Mouse (Mus musculus) embryonic facial prominence, embryonic 14.5 days (tissue): ENCODE measurements at regions not wholly inside any gene's neighbourhood (a gene's known extent, or its start where the extent isn't known, plus 50 kb on each side); places are given as distances from the start of the nearest gene placed in this dataset.
"Not testable (repeated sequence)": the region's sequence is repeated elsewhere in the genome, so short reads cannot be mapped to it uniquely, and the experiment has no call there.

ENCODE experiments used
- ATAC-seq: fragments of 200-750 bp; cut with Nextera tagmentation; 2 replicates; pipeline ENCODE4 v1.8.0; 2017; ENCODE audit warnings: low read depth, moderate number of reproducible peaks, moderate TSS enrichment
- DNase-seq: peaks from one replicate; pipeline ENCODE4 v3.0.0-alpha.2; 2015; ENCODE audit warnings: low spot score
- H3K27ac ChIP-seq: fragments of 300-500 bp; sonication (generic); replicated peaks from 2 replicates; pipeline ENCODE4 v1.5.1; 2014; ENCODE audit warnings: low read depth, mild to moderate bottlenecking, low read length, moderate library complexity
- H3K27me3 ChIP-seq: fragments of 300-500 bp; sonication (generic); replicated peaks from 2 replicates; pipeline ENCODE4 v1.6.1; 2014; ENCODE audit warnings: low read length; ENCODE audit not compliant: control insufficient read depth, insufficient read depth
- H3K36me3 ChIP-seq: fragments of 300-500 bp; sonication (generic); 2 replicates; pipeline ENCODE4 v1.6.1; 2014; ENCODE audit warnings: low read length, mixed read lengths; ENCODE audit not compliant: control insufficient read depth, insufficient read depth
- H3K4me1 ChIP-seq: fragments of 300-500 bp; sonication (generic); 2 replicates; pipeline ENCODE4 v1.6.1; 2014; ENCODE audit warnings: antibody characterized with exemption, low read length; ENCODE audit not compliant: control insufficient read depth, insufficient read depth
- H3K4me2 ChIP-seq: fragments of 300-500 bp; sonication (generic); 2 replicates; pipeline ENCODE4 v1.6.1; 2014; ENCODE audit warnings: low read depth, mild to moderate bottlenecking, low read length, moderate library complexity, mixed read lengths
- H3K4me3 ChIP-seq: fragments of 300-500 bp; sonication (generic); 2 replicates; pipeline ENCODE4 v1.5.1; 2014; ENCODE audit warnings: low read depth, mild to moderate bottlenecking, low read length
- H3K9ac ChIP-seq: fragments of 300-500 bp; sonication (generic); 2 replicates; pipeline ENCODE4 v1.6.1; 2014; ENCODE audit warnings: low read depth, mild to moderate bottlenecking, low read length, moderate library complexity, mixed read lengths
- H3K9me3 ChIP-seq: fragments of 300-500 bp; sonication (generic); 2 replicates; pipeline ENCODE4 v1.6.1; 2016; ENCODE audit warnings: low read length; ENCODE audit not compliant: control insufficient read depth
- WGBS: fragments of 180-500 bp; shearing (Covaris S2); extraction: QIAGEN DNeasy Blood & Tissue Kit; methylation state at CpG from one replicate; pipeline ENCODE4 v1.1.7; 2014; 5-methylcytosine and 5-hydroxymethylcytosine counted together

DNA sequence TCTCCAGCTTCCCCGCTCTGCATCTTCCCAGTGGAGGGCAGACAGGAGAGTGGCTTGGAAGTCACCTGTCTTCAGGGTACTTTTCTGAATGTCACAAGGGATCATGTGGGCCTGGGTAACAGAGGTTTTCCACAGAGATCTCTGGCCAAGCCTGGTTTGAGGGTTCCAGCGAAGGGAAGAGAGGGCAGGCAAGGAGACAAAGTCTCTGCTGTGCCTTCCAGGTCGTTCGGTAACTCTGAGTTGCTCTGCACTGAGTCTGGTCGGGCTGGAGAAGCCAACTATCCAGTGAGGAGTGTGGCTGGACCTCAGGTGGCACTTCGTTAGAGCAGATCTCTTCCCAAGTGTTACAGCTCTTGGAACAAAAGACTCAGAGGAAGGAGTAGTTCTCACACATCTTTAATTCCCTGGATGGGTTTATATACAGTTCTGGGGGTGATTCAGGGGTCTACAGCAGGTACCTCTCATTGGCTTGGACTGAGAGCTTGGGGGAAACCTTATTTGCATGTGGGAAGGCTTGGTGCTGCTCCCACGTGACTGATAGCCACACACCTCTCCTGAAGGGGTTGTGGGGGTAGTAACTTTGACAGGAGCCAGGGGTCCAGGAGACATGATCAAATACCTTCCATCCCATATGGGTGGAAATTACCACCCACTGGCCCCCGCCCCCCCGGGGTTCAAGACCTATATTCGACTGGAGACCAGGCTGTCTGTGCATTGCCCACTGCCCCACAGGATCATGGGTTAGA, 71.1 kb downstream of the Tex35 start:
- no peak for DNase-seq
- peaks cover 19% of the 10 kb centered on the region for H3K4me1 ChIP-seq
- 86% methylated on average over 10 of the region's 10 CpGs for WGBS
- 0 out of 2 replicates have a peak overlapping the region, but pooled peaks have one; percentile 10 for H3K27ac ChIP-seq
- H3K4me3 ChIP-seq: no peak overlapping the region
- H3K36me3 ChIP-seq: no peaks in the 10 kb centered on the region
- no peaks in the 10 kb centered on the region for H3K27me3 ChIP-seq
- H3K4me2 ChIP-seq: no peak overlapping the region
- H3K9me3 ChIP-seq: no peaks in the 10 kb centered on the region
- H3K9ac ChIP-seq: no peak overlapping the region
- no peak for ATAC-seq

DNA sequence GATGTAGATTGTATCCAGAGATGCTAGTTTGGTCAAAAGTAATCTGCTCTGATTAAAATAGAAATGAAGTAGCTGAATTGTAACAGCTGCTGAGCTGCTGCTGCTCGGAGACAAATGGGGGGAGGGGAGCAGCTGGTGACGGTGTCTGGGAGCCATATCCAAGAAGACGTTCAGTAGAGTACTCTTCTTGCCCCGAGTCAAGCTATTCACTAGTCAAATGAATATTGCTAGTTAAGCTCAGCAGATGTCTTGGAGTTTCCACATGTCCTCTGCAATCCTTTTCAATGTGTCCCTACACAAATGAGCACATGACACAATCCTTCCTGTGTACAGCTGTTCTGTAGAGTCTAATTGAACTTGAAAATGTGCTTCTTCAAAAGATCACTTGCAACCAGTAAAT, 71.7 kb downstream of the Tex35 start:
- H3K36me3 ChIP-seq: no peaks in the 10 kb centered on the region
- DNase-seq (peak; percentile 70), ATAC-seq (no peak)
- H3K27me3 ChIP-seq: no peaks in the 10 kb centered on the region
- 25% methylated on average over 4 of the region's 4 CpGs for WGBS
- no peak overlapping the region for H3K4me3 ChIP-seq
- H3K27ac ChIP-seq: 0 out of 2 replicates have a peak overlapping the region, but pooled peaks have one; percentile 7
- peaks cover 19% of the 10 kb centered on the region for H3K4me1 ChIP-seq
- H3K4me2 ChIP-seq: no peak overlapping the region
- H3K9me3 ChIP-seq: no peaks in the 10 kb centered on the region
- no peak overlapping the region for H3K9ac ChIP-seq

DNA sequence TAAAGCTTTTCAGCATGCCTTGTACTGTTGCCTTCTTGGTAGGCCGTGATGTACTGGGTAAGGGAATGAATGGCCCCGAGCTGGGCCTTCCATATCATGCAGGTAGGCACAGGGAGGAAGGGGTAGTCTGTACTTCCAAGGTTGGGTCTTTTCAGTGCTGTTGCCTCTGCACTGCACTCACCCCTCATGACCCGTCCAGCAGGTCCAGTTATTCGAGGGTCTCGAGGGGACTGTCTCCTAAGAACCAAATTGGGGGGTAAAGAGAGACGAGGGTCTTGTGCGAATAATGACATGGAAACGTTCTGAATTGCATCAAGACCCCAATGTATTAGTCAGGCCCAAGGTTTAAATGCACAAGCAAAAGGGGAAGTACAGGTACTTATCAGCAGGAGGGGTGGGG, 73.3 kb downstream of the Tex35 start:
- H3K9ac ChIP-seq, H3K9me3 ChIP-seq, H3K4me3 ChIP-seq, H3K4me2 ChIP-seq, H3K36me3 ChIP-seq, ATAC-seq, H3K27me3 ChIP-seq, DNase-seq, H3K27ac ChIP-seq: not testable (repeated sequence)
- 96% methylated on average over 8 of the region's 8 CpGs for WGBS
- H3K4me1 ChIP-seq: peaks cover 19% of the 10 kb centered on the region

DNA sequence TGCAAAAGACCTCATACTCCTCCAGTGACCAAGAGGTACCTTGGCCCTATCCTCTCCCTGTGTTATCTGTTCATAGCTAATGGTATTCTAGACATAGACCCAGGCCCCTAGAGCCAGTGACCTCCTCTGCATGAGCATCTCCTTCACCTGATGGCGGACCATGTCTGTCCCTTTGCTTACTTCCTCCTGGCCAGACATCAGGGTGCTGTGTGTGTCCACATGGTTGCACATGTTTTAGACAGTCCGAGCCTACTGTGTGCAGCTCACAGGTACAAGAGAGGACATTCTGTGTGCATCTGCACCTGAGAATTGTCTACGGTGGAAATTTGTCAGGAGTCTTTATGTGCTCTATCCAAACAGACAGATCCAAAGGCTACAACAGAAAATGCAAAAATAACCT, 79.8 kb downstream of the Tex35 start:
- no peak for DNase-seq
- H3K27ac ChIP-seq: no peak overlapping the region
- no peaks in the 10 kb centered on the region for H3K9me3 ChIP-seq
- H3K4me2 ChIP-seq: no peak overlapping the region
- H3K9ac ChIP-seq: no peak overlapping the region
- no peaks in the 10 kb centered on the region for H3K4me1 ChIP-seq
- no peak for ATAC-seq
- no peaks in the 10 kb centered on the region for H3K36me3 ChIP-seq
- H3K27me3 ChIP-seq: no peaks in the 10 kb centered on the region
- WGBS: 87% methylated on average over 3 of the region's 3 CpGs
- H3K4me3 ChIP-seq: no peak overlapping the region

DNA sequence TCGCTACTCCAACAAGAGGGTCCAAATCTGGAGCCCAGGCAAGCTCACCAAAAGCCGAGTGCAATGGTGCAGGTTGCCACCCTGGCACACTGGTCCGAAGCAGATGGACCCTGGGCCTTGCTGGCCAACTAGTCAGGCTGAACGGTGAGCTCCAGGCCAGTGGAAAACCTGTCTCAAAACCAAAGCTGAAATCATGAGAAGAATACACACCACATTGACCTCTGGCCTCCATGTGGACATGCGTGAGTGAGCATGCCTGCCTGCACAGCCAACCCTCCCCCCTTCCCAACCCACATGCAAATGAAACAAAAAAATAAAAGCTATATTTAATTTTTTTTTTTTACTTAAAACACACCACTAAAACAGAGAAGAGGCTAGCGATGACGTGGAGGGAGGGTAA, 80.8 kb downstream of the Tex35 start:
- Histone ChIP-seq H3K27ac (no peak overlapping the region), H3K27me3 (no peaks in the 10 kb centered on the region), H3K4me3 (no peak overlapping the region), H3K4me2 (no peak overlapping the region), H3K9ac (no peak overlapping the region), H3K9me3 (no peaks in the 10 kb centered on the region), H3K36me3 (no peaks in the 10 kb centered on the region), H3K4me1 (no peaks in the 10 kb centered on the region)
- DNase-seq (no peak), ATAC-seq (no peak)
- WGBS: 85% methylated on average over 7 of the region's 7 CpGs

DNA sequence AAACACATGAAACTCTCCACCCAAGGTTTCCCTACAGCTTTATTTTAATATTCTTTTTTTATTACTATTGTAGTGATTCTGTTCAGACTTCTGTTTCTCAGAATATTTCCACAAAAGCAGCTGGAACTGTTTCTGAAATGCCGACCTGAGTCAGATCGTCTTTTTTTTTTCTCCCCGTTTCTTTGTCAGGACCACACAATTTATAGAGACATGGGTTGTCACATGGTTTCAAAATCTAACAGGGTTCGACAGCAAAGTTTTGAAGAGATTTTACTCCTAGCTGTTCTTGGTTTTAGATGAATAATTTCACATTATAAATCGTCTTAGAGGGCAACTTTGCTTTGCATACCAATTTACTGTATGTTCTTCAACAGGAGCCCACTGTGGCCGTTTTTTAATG, 84.0 kb upstream of the Ralgps2 start:
- 62% methylated on average over 6 of the region's 6 CpGs for WGBS
- H3K4me1 ChIP-seq: no peaks in the 10 kb centered on the region
- H3K4me3 ChIP-seq: no peak overlapping the region
- no peaks in the 10 kb centered on the region for H3K36me3 ChIP-seq
- no peak overlapping the region for H3K4me2 ChIP-seq
- H3K27me3 ChIP-seq: no peaks in the 10 kb centered on the region
- no peak overlapping the region for H3K27ac ChIP-seq
- ATAC-seq (no peak), DNase-seq (no peak)
- H3K9me3 ChIP-seq: no peaks in the 10 kb centered on the region
- H3K9ac ChIP-seq: no peak overlapping the region

DNA sequence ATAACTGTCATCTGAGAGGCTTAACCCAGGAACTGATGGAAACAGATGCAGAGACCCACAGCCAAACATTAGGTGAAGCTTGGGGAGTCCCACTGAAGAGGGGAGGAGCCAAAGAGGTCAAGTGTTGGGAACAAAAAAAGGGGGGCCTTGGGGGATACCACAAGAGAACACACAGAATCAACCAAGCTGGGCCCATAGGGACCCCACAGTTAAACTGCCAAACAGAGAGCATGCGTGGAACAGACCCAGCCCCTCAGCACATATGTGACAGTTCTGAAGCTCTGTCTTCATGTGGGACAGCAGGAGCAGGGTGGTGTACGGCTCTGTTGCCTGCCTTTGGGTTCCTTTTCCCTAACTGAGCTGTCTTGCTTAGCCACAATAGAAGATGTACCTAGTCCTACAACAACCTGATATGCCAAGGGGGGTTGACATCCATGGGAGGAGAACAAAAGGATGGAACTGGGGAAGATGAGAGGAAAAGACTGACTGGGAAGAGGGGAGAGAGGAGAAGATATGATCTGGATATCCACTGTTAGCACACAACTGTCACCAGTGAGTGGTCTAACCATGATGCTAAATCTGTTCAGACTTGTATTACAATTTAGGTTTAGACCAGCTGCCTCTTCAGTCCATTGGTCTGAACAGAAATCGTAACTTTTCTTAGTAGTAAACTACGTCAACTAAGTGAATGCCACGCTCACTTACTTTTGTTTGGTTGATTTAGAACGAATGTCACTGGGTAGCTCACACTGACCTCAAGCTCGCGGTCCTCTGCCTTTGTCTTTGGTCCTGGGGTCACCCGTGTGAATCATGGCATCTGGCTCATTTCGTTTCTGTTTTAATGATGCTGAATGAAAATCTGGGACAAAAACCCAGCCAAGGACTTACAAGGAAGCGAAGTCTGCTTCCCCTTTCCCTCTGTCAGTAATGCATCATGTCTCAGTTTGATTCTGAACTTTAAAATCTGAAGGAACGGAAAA, 83.3 kb upstream of the Ralgps2 start:
- no peak overlapping the region for H3K4me2 ChIP-seq
- 79% methylated on average over 12 of the region's 12 CpGs for WGBS
- no peak for DNase-seq

DNA sequence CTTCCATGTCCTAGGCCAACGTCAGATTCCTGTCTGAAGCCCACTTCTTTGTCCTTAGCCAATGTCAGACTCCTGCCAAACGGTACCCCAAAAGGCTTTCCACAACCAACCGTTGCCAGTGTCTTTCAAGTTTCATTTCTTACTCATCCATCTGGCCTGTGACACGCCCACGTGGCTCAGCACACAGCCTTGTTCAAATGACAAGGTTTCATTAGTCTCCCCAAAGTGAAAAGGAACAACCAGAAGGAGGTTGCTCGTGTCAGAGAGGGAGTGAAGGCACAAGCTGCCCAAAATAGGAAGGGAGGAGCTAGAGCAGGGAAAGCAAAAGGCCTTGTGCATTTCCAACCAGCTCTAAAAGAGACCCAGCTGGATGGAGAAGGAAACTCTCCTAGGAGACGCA, 80.5 kb upstream of the Ralgps2 start:
- 73% methylated on average over 7 of the region's 7 CpGs for WGBS
- DNase-seq: no peak
- no peaks in the 10 kb centered on the region for H3K4me1 ChIP-seq

More for the DNA sequence above, 83.3 kb upstream of the Ralgps2 start:
- H3K9me3 ChIP-seq: no peaks in the 10 kb centered on the region
- ATAC-seq: no peak
- H3K4me3 ChIP-seq: no peak overlapping the region
- no peaks in the 10 kb centered on the region for H3K36me3 ChIP-seq
- H3K4me1 ChIP-seq: no peaks in the 10 kb centered on the region
- H3K9ac ChIP-seq: no peak overlapping the region
- no peak overlapping the region for H3K27ac ChIP-seq
- H3K27me3 ChIP-seq: no peaks in the 10 kb centered on the region

More for the DNA sequence above, 80.5 kb upstream of the Ralgps2 start:
- no peaks in the 10 kb centered on the region for H3K36me3 ChIP-seq
- no peak overlapping the region for H3K4me3 ChIP-seq
- no peak for ATAC-seq
- H3K4me2 ChIP-seq: no peak overlapping the region
- H3K9me3 ChIP-seq: no peaks in the 10 kb centered on the region
- H3K27me3 ChIP-seq: no peaks in the 10 kb centered on the region
- no peak overlapping the region for H3K9ac ChIP-seq
- no peak overlapping the region for H3K27ac ChIP-seq
